Mouse (Mus musculus): ENCODE measurements around the gene Rgl2. TPM values are rescaled to one million over a fixed set of nuclear protein-coding genes. Genes with fewer than 3 reads are reported as not detected.
A peak's percentile ranks its signal among the peaks of the same experiment; 100 is the strongest.

Gene Rgl2
- polyA plus RNA-seq, 1 experiment: 37.5 TPM

DNA sequence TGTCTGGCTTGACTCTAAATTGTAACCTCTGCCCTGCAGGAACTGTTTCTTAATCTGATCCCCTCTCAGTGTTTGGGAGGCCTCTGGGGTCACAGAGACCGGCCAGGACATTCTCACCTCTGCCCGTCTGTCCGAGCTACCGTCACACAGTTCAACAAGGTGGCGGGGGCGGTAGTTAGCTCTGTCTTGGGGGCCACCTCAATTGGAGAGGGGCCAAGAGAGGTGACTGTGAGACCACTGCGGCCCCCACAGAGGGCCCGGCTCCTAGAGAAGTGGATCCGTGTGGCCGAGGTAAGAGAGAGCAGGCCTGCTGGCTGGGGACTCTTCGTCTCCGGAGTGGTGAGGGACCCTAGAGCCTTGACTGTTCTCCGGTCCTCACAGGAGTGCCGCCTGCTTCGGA is 3.6 kb downstream of the Rgl2 start:
- peak overlapping the region; percentile 18; the same call in 1 of the 2 replicates for H3K9ac ChIP-seq (ENCODE audit: low read depth, poor library complexity, severe bottlenecking)
- peaks cover 6% of the 10 kb centered on the region; the same call in 1 of the 2 replicates for H3K36me3 ChIP-seq (ENCODE audit: control insufficient read depth, insufficient read depth, low read length, poor library complexity, severe bottlenecking)
- no peaks in the 10 kb centered on the region for H3K9me3 ChIP-seq (replicated peaks; ENCODE audit: control insufficient read depth, insufficient read depth, low read length, poor library complexity, severe bottlenecking)
- no peak overlapping the region for H3K4me3 ChIP-seq (ENCODE audit: low read depth, low read length)
- TF ChIP-seq EP300 (IDR thresholded peaks at IDR 0.05; ENCODE audit: insufficient read depth, low read depth, low read length) (no peak), POLR2A (IDR thresholded peaks at IDR 0.05; ENCODE audit: insufficient read depth, low read length) (no peak), CTCF (IDR thresholded peaks at IDR 0.05; ENCODE audit: low read depth, low read length) (no peak)
- H3K27me3 ChIP-seq (ENCODE audit: control insufficient read depth, insufficient read depth, low read length, poor library complexity, severe bottlenecking): no peaks in the 10 kb centered on the region
- peaks cover 2% of the 10 kb centered on the region for H3K4me1 ChIP-seq (ENCODE audit: control insufficient read depth, insufficient read depth, low read length)
- H3K27ac ChIP-seq (ENCODE audit: insufficient read depth, low read length): no peak overlapping the region

DNA sequence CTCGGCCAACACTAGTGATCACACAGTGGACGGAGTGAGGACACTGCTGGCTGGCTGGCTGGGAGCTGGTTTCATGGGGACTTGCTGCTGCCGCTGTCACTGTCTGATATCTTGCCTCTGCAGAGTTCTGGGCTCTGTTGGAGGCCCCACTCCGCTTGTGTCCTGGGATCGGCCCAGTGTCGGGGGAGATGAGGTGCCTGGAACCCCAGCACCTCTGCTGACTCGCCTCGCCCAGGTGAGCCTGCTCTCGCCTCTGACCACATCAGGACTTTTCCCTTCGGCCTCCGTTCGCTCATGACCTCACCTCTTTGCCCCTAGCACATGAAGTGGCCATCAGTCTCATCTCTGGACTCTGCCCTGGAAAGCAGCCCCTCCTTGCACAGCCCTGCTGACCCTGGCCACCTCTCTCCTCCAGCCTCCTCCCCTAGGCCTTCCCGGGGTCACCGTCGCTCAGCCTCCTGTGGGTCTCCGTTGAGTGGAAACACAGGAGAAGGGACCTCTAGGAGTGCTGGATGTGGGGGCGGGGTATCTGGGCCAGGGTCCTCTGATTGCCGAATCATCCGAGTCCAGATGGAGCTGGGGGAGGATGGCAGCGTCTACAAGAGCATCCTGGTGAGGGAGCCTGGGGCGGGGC is 6.2 kb downstream of the Rgl2 start:
- Histone ChIP-seq H3K36me3 (ENCODE audit: control insufficient read depth, insufficient read depth, low read length, poor library complexity, severe bottlenecking) (peaks cover 6% of the 10 kb centered on the region; the same call in 1 of the 2 replicates), H3K4me3 (ENCODE audit: low read depth, low read length) (no peak overlapping the region), H3K9ac (ENCODE audit: low read depth, poor library complexity, severe bottlenecking) (no peak overlapping the region)

DNA sequence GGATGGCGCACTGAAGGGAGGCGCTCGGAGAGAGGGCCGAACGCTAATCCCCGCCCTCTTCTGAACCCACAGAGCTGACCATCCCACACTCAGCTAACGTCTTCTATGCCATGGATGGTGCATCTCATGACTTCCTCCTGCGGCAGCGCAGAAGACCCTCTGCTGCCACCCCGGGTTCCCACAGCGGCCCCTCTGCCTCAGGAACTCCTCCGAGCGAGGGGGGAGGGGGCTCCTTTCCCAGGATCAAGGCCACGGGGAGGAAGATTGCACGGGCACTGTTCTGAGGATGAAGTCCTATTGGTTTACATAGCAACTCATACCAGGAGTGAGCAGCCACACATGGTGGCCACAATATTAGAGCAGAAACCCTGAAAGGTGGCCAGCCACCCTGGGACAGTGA is 7.7 kb downstream of the Rgl2 start:
- Histone ChIP-seq H3K9ac (ENCODE audit: low read depth, poor library complexity, severe bottlenecking) (no peak overlapping the region), H3K4me3 (ENCODE audit: low read depth, low read length) (no peak overlapping the region), H3K4me1 (ENCODE audit: control insufficient read depth, insufficient read depth, low read length) (peaks cover 2% of the 10 kb centered on the region), H3K27me3 (ENCODE audit: control insufficient read depth, insufficient read depth, low read length, poor library complexity, severe bottlenecking) (no peaks in the 10 kb centered on the region), H3K27ac (ENCODE audit: insufficient read depth, low read length) (no peak overlapping the region), H3K36me3 (ENCODE audit: control insufficient read depth, insufficient read depth, low read length, poor library complexity, severe bottlenecking) (peaks cover 6% of the 10 kb centered on the region; the same call in 1 of the 2 replicates), H3K9me3 (replicated peaks; ENCODE audit: control insufficient read depth, insufficient read depth, low read length, poor library complexity, severe bottlenecking) (no peaks in the 10 kb centered on the region)
- TF ChIP-seq POLR2A (IDR thresholded peaks at IDR 0.05; ENCODE audit: insufficient read depth, low read length) (no peak), EP300 (IDR thresholded peaks at IDR 0.05; ENCODE audit: insufficient read depth, low read depth, low read length) (no peak), CTCF (IDR thresholded peaks at IDR 0.05; ENCODE audit: low read depth, low read length) (no peak)

More for the DNA sequence above, 6.2 kb downstream of the Rgl2 start:
- Histone ChIP-seq H3K9me3 (replicated peaks; ENCODE audit: control insufficient read depth, insufficient read depth, low read length, poor library complexity, severe bottlenecking) (no peaks in the 10 kb centered on the region), H3K27me3 (ENCODE audit: control insufficient read depth, insufficient read depth, low read length, poor library complexity, severe bottlenecking) (no peaks in the 10 kb centered on the region), H3K27ac (ENCODE audit: insufficient read depth, low read length) (no peak overlapping the region), H3K4me1 (ENCODE audit: control insufficient read depth, insufficient read depth, low read length) (peaks cover 2% of the 10 kb centered on the region)
- TF ChIP-seq EP300 (IDR thresholded peaks at IDR 0.05; ENCODE audit: insufficient read depth, low read depth, low read length) (no peak), CTCF (IDR thresholded peaks at IDR 0.05; ENCODE audit: low read depth, low read length) (no peak), POLR2A (IDR thresholded peaks at IDR 0.05; ENCODE audit: insufficient read depth, low read length) (no peak)

DNA sequence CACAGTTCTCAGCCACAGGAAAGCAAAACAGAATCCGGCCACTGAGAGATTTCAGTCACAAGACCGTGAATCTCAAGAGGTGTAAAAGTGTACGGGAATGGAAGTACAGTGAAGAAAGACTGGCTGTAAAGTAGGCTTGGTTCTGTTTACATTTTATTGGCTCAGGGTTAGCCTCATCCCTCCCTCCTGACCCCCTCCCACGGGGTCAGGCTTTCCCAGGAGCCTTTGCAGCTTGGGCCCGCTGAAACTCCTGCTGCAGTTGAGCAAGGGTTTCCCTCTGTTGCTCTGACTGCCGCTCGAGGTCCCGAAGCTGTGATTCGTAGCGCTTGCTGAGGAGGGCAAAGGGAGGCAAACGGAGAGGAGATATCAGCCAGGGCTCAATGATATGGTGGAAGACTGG is 9.4 kb downstream of the Rgl2 start:
- TF ChIP-seq POLR2A (IDR thresholded peaks at IDR 0.05; ENCODE audit: insufficient read depth, low read length) (no peak), EP300 (IDR thresholded peaks at IDR 0.05; ENCODE audit: insufficient read depth, low read depth, low read length) (no peak), CTCF (IDR thresholded peaks at IDR 0.05; ENCODE audit: low read depth, low read length) (no peak)
- Histone ChIP-seq H3K4me3 (ENCODE audit: low read depth, low read length) (peak overlapping the region; percentile 91; the same call in 1 of the 2 replicates), H3K36me3 (ENCODE audit: control insufficient read depth, insufficient read depth, low read length, poor library complexity, severe bottlenecking) (peaks cover 13% of the 10 kb centered on the region), H3K9me3 (replicated peaks; ENCODE audit: control insufficient read depth, insufficient read depth, low read length, poor library complexity, severe bottlenecking) (no peaks in the 10 kb centered on the region), H3K27me3 (ENCODE audit: control insufficient read depth, insufficient read depth, low read length, poor library complexity, severe bottlenecking) (no peaks in the 10 kb centered on the region), H3K9ac (ENCODE audit: low read depth, poor library complexity, severe bottlenecking) (peak overlapping the region; percentile 77; the same call in 1 of the 2 replicates), H3K27ac (ENCODE audit: insufficient read depth, low read length) (no peak overlapping the region), H3K4me1 (ENCODE audit: control insufficient read depth, insufficient read depth, low read length) (peaks cover 1% of the 10 kb centered on the region)

DNA sequence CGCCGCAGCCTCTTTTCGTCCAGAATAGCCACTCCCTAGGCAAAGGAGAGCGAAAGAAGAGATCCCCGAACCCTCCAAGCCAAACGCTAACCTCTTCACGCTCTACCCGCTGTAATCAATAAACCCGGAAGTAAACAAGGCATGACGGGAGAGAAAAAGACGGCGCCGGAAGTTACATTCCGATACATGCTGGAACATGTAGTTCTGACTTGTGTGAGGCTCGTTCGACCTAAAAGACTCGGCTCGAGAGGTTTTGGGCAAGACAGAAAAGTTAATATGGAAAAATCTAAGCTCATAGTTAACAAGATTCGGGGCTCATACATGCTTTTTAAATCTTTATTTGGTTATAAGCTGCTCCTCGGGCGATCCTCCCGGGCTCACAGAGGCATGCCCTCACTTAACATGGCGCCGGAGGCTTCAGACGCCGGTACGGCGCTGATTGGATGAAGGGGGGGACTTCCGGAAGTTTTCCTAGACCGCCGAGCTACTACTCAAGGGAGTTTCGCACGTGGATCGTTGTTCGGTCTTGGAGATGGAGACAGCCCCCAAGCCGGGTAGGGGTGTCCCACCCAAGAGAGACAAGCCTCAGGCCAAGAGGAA is 11.0 kb downstream of the Rgl2 start, which contains the start of the genes Pfdn6 and Wdr46:
Pfdn6 (minus strand) TSS at position 138 of the 600 bp plus-strand sequence.
Wdr46 (plus strand) TSS at position 455 of the 600 bp plus-strand sequence.
- Histone ChIP-seq H3K9ac (ENCODE audit: low read depth, poor library complexity, severe bottlenecking) (peak within 1 kb of the TSS; percentile 77), H3K36me3 (ENCODE audit: control insufficient read depth, insufficient read depth, low read length, poor library complexity, severe bottlenecking) (peaks cover 13% of the 10 kb centered on the region), H3K9me3 (replicated peaks; ENCODE audit: control insufficient read depth, insufficient read depth, low read length, poor library complexity, severe bottlenecking) (no peaks in the 10 kb centered on the region), H3K4me1 (ENCODE audit: control insufficient read depth, insufficient read depth, low read length) (no peaks in the 10 kb centered on the region), H3K27me3 (ENCODE audit: control insufficient read depth, insufficient read depth, low read length, poor library complexity, severe bottlenecking) (no peaks in the 10 kb centered on the region), H3K4me3 (ENCODE audit: low read depth, low read length) (peak within 1 kb of the TSS; percentile 91), H3K27ac (ENCODE audit: insufficient read depth, low read length) (no peak within 1 kb of the TSS)
- no peak for TF ChIP-seq EP300 (IDR thresholded peaks at IDR 0.05; ENCODE audit: insufficient read depth, low read depth, low read length)
- no peak for TF ChIP-seq CTCF (IDR thresholded peaks at IDR 0.05; ENCODE audit: low read depth, low read length)
- TF ChIP-seq POLR2A (IDR thresholded peaks at IDR 0.05; ENCODE audit: insufficient read depth, low read length): no peak

DNA sequence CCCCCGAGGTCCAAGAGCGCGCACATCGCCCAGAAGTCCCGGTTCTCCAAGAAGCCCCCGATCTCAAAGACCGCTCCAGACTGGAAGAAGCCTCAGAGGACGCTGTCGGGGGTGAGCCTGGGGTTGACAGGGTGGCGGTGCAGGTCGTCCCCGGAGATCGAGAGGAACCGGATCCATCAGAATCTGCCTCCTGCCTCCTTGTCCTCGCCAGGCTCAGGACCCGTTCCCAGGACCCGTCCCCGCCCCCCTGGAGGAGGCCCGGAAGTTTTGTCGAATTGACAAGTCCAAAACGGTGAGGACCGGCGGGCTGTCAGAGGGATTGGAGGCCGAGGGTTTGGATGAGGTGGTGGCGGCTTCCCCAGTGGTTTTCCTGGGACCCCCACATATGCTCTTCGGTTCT is 11.6 kb downstream of the Rgl2 start:
- Histone ChIP-seq H3K4me3 (ENCODE audit: low read depth, low read length) (peak overlapping the region; percentile 91), H3K27me3 (ENCODE audit: control insufficient read depth, insufficient read depth, low read length, poor library complexity, severe bottlenecking) (no peaks in the 10 kb centered on the region), H3K36me3 (ENCODE audit: control insufficient read depth, insufficient read depth, low read length, poor library complexity, severe bottlenecking) (peaks cover 13% of the 10 kb centered on the region), H3K9ac (ENCODE audit: low read depth, poor library complexity, severe bottlenecking) (peak overlapping the region; percentile 77), H3K27ac (ENCODE audit: insufficient read depth, low read length) (no peak overlapping the region), H3K4me1 (ENCODE audit: control insufficient read depth, insufficient read depth, low read length) (no peaks in the 10 kb centered on the region), H3K9me3 (replicated peaks; ENCODE audit: control insufficient read depth, insufficient read depth, low read length, poor library complexity, severe bottlenecking) (no peaks in the 10 kb centered on the region)
- TF ChIP-seq CTCF (IDR thresholded peaks at IDR 0.05; ENCODE audit: low read depth, low read length) (no peak), POLR2A (IDR thresholded peaks at IDR 0.05; ENCODE audit: insufficient read depth, low read length) (no peak)

All from ES-Bruce4 (cell line).